Mouse (Mus musculus): ENCODE data around the gene Palld. TPM values are rescaled to one million over a fixed set of nuclear protein-coding genes. Genes with fewer than 3 reads are reported as not detected.
A peak's percentile ranks its signal among the peaks of the same experiment; 100 is the strongest.

The Palld gene
- total and polyA plus RNA-seq, 2 experiments from 2014 or later = 10.7 to 11.0 TPM

DNA sequence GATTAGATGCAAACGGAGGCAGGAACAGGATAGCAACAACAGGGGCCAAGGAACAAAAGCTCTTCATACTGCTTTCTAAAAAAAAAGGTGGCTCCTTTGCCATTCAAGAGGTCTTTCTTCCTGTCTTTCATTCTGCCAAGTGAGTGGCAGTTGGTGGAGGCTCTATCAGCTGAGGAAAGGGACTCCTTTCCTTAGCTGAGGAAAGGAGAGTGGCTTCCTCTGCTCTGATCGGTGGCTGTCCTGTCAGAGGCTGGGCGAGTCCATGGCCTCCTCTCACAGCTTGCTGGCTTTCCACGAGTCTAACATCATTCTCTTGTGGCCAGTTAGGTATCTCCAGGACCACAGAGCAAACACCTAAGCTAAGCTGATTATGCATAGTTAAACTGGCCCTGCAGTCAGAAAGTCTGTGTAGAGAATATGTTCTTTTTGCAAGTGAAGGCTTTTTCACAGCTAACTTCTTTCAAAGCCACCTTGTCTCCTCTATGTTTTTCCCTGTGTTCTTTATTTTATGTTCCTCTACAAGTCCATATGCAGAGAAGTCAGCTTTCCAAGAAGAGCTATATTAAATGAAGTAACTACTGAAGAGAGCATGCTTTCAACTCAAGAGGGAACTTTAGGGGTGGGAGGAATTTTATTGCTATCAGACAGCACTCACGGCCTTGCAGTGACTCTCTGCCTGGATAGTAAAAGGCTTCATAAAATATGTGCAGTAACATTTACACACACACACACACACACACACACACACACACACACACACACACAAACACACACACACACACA is 171.0 kb downstream of the Palld start:
- no peak overlapping the region for H3K27ac ChIP-seq (ENCODE audit: low read depth, low read length)
- DNase-seq = no peak
- no peak overlapping the region for H3K4me2 ChIP-seq (ENCODE audit: low read depth)
- H3K4me1 ChIP-seq (ENCODE audit: insufficient read depth) = no peaks in the 10 kb centered on the region
- H3K27me3 ChIP-seq (ENCODE audit: insufficient read depth, low read length) = no peaks in the 10 kb centered on the region
- H3K4me3 ChIP-seq (ENCODE audit: low read depth, low read length) = no peak overlapping the region
- H3K36me3 ChIP-seq (ENCODE audit: insufficient read depth) = no peaks in the 10 kb centered on the region
- H3K9me3 ChIP-seq (ENCODE audit: low read length) = no peaks in the 10 kb centered on the region
- ATAC-seq = no peak
- 72% methylated on average over 5 of the region's 5 CpGs for WGBS
- no peak overlapping the region for H3K9ac ChIP-seq
- TF ChIP-seq CTCF (IDR thresholded peaks at IDR 0.05; ENCODE audit: low read depth) = no peak

DNA sequence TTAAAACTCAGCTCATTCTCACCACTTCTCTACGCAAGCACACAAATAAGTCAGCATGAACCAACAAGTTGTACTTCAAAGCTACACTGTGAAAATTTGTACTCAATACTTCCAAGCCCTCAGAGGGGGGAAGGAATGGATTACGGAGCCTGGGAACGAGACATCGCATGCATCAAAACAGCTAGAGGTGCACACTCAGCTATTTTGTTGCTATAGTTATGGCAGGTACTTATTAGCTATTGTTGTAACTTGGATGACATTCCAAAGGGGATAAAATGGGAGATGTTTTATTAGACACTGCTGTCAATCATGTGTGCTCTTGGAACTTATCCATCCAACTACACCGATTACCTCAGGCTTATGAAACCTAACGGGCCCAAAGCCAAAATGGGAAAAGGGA is 171.8 kb downstream of the Palld start:
- Histone ChIP-seq H3K36me3 (ENCODE audit: insufficient read depth) (no peaks in the 10 kb centered on the region), H3K27ac (ENCODE audit: low read depth, low read length) (no peak overlapping the region), H3K9me3 (ENCODE audit: low read length) (no peaks in the 10 kb centered on the region), H3K9ac (no peak overlapping the region), H3K4me3 (ENCODE audit: low read depth, low read length) (no peak overlapping the region), H3K27me3 (ENCODE audit: insufficient read depth, low read length) (no peaks in the 10 kb centered on the region), H3K4me2 (ENCODE audit: low read depth) (no peak overlapping the region), H3K4me1 (ENCODE audit: insufficient read depth) (no peaks in the 10 kb centered on the region)
- peak; percentile 32; the same call in 1 of the 2 replicates for ATAC-seq
- WGBS = 53% methylated on average over 6 of the region's 6 CpGs
- no peak for DNase-seq
- TF ChIP-seq CTCF (IDR thresholded peaks at IDR 0.05; ENCODE audit: low read depth) = no peak

DNA sequence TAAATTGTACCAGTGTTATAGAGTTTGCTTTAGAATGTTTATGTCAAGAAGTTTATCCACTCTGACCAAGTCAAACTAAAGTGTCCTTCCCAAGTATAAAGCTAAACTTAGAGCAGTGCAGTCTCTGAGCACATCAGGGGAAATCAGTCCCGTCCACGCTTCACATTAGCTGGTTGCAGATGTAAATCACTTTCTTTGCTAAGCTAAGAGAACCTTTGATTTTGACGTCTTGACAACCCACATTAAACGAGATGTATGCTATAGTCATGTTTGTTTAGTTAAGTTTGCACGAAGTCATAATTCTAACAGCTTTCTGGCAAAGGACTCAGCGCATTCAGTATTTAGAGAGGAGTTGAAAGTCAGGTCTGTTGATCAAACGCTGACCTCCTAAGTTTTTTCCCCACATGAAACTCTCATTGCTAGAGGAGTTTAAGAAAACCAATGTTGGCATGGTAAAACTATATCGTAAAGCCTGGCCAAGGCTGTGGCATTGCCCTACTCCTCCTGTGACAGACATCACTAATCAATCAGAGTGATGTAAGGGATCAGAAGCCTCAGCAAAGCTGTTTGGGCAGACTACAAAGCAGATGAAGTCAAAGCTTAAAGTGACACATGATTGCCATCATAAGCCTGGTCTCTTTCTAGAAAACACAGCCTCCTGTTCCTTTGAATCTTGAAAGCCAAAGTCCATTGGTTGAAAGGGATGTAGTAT is 177.0 kb downstream of the Palld start:
- H3K27ac ChIP-seq (ENCODE audit: low read depth, low read length) = no peak overlapping the region
- ATAC-seq (no peak), DNase-seq (no peak)
- H3K4me3 ChIP-seq (ENCODE audit: low read depth, low read length) = no peak overlapping the region
- 89% methylated on average over 8 of the region's 8 CpGs for WGBS
- H3K4me2 ChIP-seq (ENCODE audit: low read depth) = no peak overlapping the region
- no peak overlapping the region for H3K9ac ChIP-seq
- no peak for TF ChIP-seq CTCF (IDR thresholded peaks at IDR 0.05; ENCODE audit: low read depth)
- H3K36me3 ChIP-seq (ENCODE audit: insufficient read depth) = no peaks in the 10 kb centered on the region
- H3K27me3 ChIP-seq (ENCODE audit: insufficient read depth, low read length) = no peaks in the 10 kb centered on the region
- H3K9me3 ChIP-seq (ENCODE audit: low read length) = no peaks in the 10 kb centered on the region
- no peaks in the 10 kb centered on the region for H3K4me1 ChIP-seq (ENCODE audit: insufficient read depth)

DNA sequence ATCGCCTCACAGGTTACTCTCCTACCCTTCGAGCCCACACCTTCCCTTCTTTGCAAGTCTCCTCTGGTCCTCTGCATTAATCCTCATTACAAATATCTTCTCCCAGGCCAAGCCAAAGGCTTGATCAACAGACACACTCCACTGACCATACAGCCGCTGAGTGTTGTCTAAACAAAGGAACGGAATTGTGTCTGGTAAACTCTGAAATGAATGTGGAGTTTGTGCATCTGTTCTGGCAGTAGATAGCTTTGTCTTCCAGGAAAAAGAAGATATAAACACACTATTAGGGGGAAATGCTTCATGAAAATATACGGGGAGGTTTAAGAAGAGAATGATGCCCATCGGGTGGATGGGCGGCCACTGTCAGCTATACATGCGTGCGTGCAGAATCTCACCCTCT is 180.3 kb downstream of the Palld start:
- no peaks in the 10 kb centered on the region for H3K27me3 ChIP-seq (ENCODE audit: insufficient read depth, low read length)
- H3K9me3 ChIP-seq (ENCODE audit: low read length) = no peaks in the 10 kb centered on the region
- no peak overlapping the region for H3K4me2 ChIP-seq (ENCODE audit: low read depth)
- 88% methylated on average over 9 of the region's 9 CpGs for WGBS
- H3K9ac ChIP-seq = no peak overlapping the region
- no peak for DNase-seq
- no peak overlapping the region for H3K4me3 ChIP-seq (ENCODE audit: low read depth, low read length)
- H3K36me3 ChIP-seq (ENCODE audit: insufficient read depth) = no peaks in the 10 kb centered on the region
- no peak overlapping the region for H3K27ac ChIP-seq (ENCODE audit: low read depth, low read length)
- TF ChIP-seq CTCF (IDR thresholded peaks at IDR 0.05; ENCODE audit: low read depth) = no peak
- H3K4me1 ChIP-seq (ENCODE audit: insufficient read depth) = no peaks in the 10 kb centered on the region
- ATAC-seq = no peak

DNA sequence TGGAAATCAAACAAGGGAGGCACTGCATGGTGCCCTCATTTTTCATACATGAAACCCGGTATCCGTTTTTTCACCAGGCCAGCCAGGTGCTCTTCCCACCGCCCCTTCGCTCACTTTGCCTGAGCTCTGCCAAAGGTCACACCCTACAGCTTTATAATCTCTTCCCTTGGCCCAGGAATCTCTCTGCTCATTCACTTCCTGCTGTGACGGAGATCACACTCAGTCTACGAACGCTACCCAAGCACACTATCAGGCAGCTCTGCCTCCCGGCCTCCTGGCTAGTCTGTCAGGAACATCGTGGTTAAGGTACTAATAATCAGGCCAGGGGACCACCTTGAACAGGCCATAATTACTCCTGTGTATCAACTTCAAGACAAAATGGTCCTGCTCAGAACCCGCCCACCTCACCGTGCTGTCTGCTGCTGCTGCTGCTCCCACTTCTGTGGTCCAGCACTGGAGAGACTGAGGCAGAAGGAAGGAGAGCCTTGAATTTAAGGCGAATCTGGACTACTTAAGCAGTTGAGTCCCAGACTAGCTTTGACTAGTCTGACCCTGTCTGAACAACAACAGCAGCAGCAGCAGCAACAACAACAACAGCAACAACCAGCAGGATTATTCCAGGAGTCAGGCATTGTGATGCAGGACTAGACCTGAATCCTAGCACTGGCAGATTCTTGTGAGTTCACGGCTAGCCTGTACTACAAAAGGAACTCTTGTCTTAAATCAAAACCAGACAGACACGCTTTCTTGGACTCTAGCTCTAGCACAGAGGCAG is 187.0 kb downstream of the Palld start:
- no peak for TF ChIP-seq CTCF (IDR thresholded peaks at IDR 0.05; ENCODE audit: low read depth)
- H3K4me1 ChIP-seq (ENCODE audit: insufficient read depth) = no peaks in the 10 kb centered on the region
- H3K9ac ChIP-seq = no peak overlapping the region
- no peaks in the 10 kb centered on the region for H3K9me3 ChIP-seq (ENCODE audit: low read length)
- no peaks in the 10 kb centered on the region for H3K36me3 ChIP-seq (ENCODE audit: insufficient read depth)
- H3K4me3 ChIP-seq (ENCODE audit: low read depth, low read length) = no peak overlapping the region
- H3K27me3 ChIP-seq (ENCODE audit: insufficient read depth, low read length) = no peaks in the 10 kb centered on the region
- ATAC-seq (no peak), DNase-seq (no peak)
- 65% methylated on average over 14 of the region's 14 CpGs for WGBS
- no peak overlapping the region for H3K27ac ChIP-seq (ENCODE audit: low read depth, low read length)
- no peak overlapping the region for H3K4me2 ChIP-seq (ENCODE audit: low read depth)

DNA sequence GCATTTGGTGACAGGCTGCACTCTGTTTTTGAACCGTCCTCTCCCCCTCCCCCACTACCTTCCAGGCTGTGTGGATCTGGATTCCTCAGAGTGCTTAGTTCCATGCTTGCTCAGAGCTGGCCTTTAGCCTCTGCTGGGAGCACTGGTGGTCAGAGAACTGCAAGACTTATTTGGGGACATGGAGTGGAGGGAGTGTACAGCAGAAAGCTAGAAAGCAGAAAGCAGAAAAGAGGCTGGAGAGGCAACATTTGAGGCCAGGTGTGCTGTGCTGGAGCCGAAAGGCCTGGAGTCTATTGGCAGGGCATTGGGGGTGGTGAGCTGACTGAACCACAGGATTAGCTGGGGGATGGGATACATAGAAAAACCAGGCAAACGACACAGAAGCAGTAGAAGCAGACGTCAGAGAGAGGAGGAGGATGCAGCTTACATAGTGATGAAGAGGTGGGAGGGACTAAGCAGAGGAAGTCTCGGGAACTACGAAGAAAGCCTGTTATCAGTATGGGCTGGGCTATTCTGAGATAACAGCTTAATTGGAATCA is 188.1 kb downstream of the Palld start:
- H3K9ac ChIP-seq = no peak overlapping the region
- TF ChIP-seq CTCF (IDR thresholded peaks at IDR 0.05; ENCODE audit: low read depth) = no peak
- ATAC-seq (no peak), DNase-seq (no peak)
- no peak overlapping the region for H3K4me2 ChIP-seq (ENCODE audit: low read depth)
- H3K27me3 ChIP-seq (ENCODE audit: insufficient read depth, low read length) = no peaks in the 10 kb centered on the region
- no peaks in the 10 kb centered on the region for H3K36me3 ChIP-seq (ENCODE audit: insufficient read depth)
- H3K4me3 ChIP-seq (ENCODE audit: low read depth, low read length) = no peak overlapping the region
- H3K27ac ChIP-seq (ENCODE audit: low read depth, low read length) = no peak overlapping the region
- 37% methylated on average over 6 of the region's 6 CpGs for WGBS
- no peaks in the 10 kb centered on the region for H3K9me3 ChIP-seq (ENCODE audit: low read length)
- H3K4me1 ChIP-seq (ENCODE audit: insufficient read depth) = no peaks in the 10 kb centered on the region
